Mouse (Mus musculus): ENCODE data around the gene Hbb-bh2.

- TF ChIP-seq CTCF (IDR thresholded peaks at IDR 0.05; ENCODE audit: control insufficient read depth, insufficient read depth, insufficient read length) (no peak), MYOG (IDR thresholded peaks at IDR 0.05; ENCODE audit: control insufficient read depth, extremely low read depth, insufficient read length) (no peak), FOSL1 (IDR thresholded peaks at IDR 0.05; ENCODE audit: insufficient read depth, low read length, poor library complexity, severe bottlenecking) (no peak), MAX (IDR thresholded peaks at IDR 0.05) (no peak)
Measured at GRCm38 (mm10) chr7:103844525-103845325, 4.4 kb upstream of the Hbb-bh2 start.

Data from C2C12 (cell line).